Mouse (Mus musculus): ENCODE results near the gene Esrp2. TPM values are rescaled to one million over a fixed set of nuclear protein-coding genes. Genes with fewer than 3 reads are reported as not detected.
A peak's percentile ranks its signal among the peaks of the same experiment; 100 is the strongest.

Gene Esrp2
- polyA plus RNA-seq, 1 experiment from 2014 or later, result 28.5 TPM

DNA sequence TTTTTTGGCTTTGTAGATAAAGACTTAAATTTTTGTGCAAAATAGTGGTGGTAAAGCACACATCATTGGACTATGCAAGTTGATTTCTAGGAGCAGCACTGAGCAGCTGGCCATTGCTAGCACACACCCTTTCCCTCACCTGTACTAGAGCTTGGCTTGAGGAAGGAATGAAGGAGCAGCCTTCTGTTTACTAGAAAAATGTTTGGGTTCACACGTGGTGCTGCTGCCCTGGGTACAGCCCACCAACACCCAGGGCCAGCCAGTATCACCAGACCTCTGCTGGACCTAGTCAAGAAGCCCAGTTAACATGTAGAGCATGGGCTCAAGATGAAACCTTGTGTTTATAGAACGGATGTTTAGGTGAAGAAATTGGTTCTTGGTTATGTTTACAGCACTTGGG, 6.8 kb downstream of the Esrp2 start:
- Histone ChIP-seq H3K9me3 (ENCODE audit: low read length) (no peaks in the 10 kb centered on the region), H3K4me3 (ENCODE audit: low read length) (no peak overlapping the region), H3K27me3 (ENCODE audit: insufficient read depth, low read length) (peaks cover 9% of the 10 kb centered on the region), H3K36me3 (ENCODE audit: insufficient read depth, low read length) (peaks cover 27% of the 10 kb centered on the region), H3K4me2 (replicated peaks; ENCODE audit: low read depth, low read length) (no peak overlapping the region), H3K9ac (replicated peaks; ENCODE audit: low read length) (no peak overlapping the region), H3K4me1 (ENCODE audit: insufficient read depth, low read length) (peaks cover 10% of the 10 kb centered on the region; the same call in 1 of the 2 replicates), H3K27ac (ENCODE audit: low read length) (no peak overlapping the region)
- no peak for ATAC-seq (ENCODE audit: low FRiP score, low TSS enrichment)
- 85% methylated on average over 2 of the region's 2 CpGs for WGBS

DNA sequence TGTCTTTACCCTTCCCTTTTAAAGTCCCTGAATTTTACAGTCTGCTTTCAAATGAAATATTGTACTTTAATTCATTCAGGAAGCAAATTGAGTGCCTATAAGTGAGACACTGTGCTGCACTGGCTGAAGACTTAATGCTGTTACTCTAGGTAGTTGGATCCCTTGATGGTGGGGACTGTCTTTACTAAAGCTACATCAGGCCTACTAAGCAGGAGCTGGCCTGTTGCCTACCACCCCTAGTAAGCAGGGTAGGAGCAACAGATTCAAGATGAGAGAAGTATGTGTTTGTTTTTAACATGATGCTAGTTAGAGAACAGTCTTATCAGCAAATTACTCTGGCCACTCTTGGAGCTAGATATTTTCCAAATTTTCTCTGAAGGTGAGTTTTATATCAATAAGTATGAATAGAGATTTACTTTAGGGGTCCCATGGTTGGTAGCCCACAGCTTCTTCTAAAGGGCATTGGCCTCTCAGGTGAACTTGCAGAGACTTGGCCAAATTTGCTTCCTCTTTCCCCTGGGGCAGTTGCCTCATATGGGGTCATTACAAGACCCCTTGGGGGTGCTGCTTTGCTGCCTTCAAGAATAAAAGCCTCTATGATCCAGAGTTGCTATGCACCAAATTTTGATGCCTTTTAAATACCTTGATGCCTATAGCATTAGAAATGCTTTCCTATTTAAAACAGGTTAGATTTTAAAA, 7.4 kb downstream of the Esrp2 start:
- H3K27ac ChIP-seq (ENCODE audit: low read length), result no peak overlapping the region
- peaks cover 27% of the 10 kb centered on the region for H3K36me3 ChIP-seq (ENCODE audit: insufficient read depth, low read length)
- H3K27me3 ChIP-seq (ENCODE audit: insufficient read depth, low read length), result peaks cover 3% of the 10 kb centered on the region; the same call in 1 of the 2 replicates
- no peak overlapping the region for H3K4me3 ChIP-seq (ENCODE audit: low read length)
- no peak overlapping the region for H3K9ac ChIP-seq (replicated peaks; ENCODE audit: low read length)
- H3K4me2 ChIP-seq (replicated peaks; ENCODE audit: low read depth, low read length), result no peak overlapping the region
- ATAC-seq (ENCODE audit: low FRiP score, low TSS enrichment), result no peak
- no peaks in the 10 kb centered on the region for H3K9me3 ChIP-seq (ENCODE audit: low read length)
- peaks cover 5% of the 10 kb centered on the region; the same call in 1 of the 2 replicates for H3K4me1 ChIP-seq (ENCODE audit: insufficient read depth, low read length)

DNA sequence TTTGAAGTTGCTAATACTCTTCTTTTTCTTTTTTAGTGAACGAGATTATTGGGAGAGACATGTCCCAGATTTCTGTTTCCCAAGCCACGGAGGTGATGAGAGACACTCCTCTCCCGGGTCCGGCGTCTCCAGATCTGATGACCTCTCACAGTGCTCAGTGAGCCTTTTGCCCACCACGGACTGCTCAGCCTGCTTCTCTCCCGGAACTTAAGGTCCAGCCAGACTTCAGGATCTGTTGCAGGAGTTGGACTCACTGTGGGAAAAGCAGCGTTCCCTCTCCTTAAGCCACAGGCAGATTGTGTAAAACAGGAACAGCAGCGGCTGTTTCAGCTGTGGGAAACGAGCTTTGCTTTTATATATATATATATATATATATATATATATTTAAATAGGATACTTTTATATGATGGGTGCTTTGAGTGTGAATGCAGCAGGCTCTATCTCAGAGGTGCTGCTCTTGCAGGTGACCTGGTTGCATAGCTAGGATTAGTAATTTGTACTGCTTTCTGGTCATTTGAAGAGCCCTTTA, 8.8 kb downstream of the Esrp2 start:
- no peaks in the 10 kb centered on the region for H3K4me1 ChIP-seq (ENCODE audit: insufficient read depth, low read length)
- WGBS, result 87% methylated on average over 10 of the region's 10 CpGs
- no peaks in the 10 kb centered on the region for H3K9me3 ChIP-seq (ENCODE audit: low read length)
- H3K4me3 ChIP-seq (ENCODE audit: low read length), result no peak overlapping the region
- H3K4me2 ChIP-seq (replicated peaks; ENCODE audit: low read depth, low read length), result no peak overlapping the region
- no peak overlapping the region for H3K9ac ChIP-seq (replicated peaks; ENCODE audit: low read length)
- ATAC-seq (ENCODE audit: low FRiP score, low TSS enrichment), result no peak
- peaks cover 27% of the 10 kb centered on the region for H3K36me3 ChIP-seq (ENCODE audit: insufficient read depth, low read length)
- H3K27me3 ChIP-seq (ENCODE audit: insufficient read depth, low read length), result no peaks in the 10 kb centered on the region
- H3K27ac ChIP-seq (ENCODE audit: low read length), result no peak overlapping the region

DNA sequence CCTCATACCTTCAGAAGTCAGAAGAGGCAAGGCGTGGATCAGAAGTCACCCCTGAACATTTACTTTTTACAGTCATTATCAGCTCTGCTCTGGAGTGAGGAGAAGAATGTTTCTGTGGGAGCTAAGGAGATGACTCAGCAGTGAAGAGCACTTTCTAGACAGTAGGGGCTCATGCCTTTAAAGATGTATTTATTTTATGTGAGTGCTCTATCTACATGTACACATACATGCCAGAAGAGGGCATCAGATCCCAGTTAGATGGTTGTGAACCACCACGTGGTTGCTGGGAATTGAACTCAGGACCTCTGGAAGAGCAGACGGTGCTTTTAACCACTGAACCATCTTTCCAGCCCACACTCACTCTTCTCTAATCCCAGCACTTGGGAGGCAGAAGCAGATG, 9.7 kb downstream of the Esrp2 start:
- 82% methylated on average over 3 of the region's 3 CpGs for WGBS
- no peak overlapping the region for H3K4me2 ChIP-seq (replicated peaks; ENCODE audit: low read depth, low read length)
- no peak overlapping the region for H3K27ac ChIP-seq (ENCODE audit: low read length)
- H3K4me1 ChIP-seq (ENCODE audit: insufficient read depth, low read length), result no peaks in the 10 kb centered on the region
- H3K27me3 ChIP-seq (ENCODE audit: insufficient read depth, low read length), result no peaks in the 10 kb centered on the region
- H3K9me3 ChIP-seq (ENCODE audit: low read length), result no peaks in the 10 kb centered on the region
- H3K36me3 ChIP-seq (ENCODE audit: insufficient read depth, low read length), result peaks cover 19% of the 10 kb centered on the region
- no peak overlapping the region for H3K9ac ChIP-seq (replicated peaks; ENCODE audit: low read length)
- no peak overlapping the region for H3K4me3 ChIP-seq (ENCODE audit: low read length)
- no peak for ATAC-seq (ENCODE audit: low FRiP score, low TSS enrichment)

DNA sequence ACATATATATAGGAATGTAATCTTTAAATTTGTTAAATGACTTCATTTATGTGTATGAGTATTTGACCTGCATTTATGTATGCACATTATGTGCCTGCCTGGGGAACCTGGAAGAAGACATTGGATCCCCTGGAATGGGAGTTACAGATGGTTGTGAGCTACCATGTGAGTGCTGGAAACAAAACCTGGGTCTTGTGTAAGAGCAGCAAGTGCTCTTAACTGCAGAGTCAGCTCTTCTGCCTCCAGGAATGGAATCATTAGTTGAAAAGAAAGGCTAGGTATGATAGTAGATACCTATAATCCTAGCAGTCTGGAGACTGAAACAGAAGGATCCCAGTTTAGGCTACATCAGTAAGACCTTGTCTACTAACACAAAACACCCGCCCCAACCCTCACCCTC, 10.7 kb downstream of the Esrp2 start:
- Histone ChIP-seq H3K4me1 (ENCODE audit: insufficient read depth, low read length) (no peaks in the 10 kb centered on the region), H3K9me3 (ENCODE audit: low read length) (no peaks in the 10 kb centered on the region), H3K27ac (ENCODE audit: low read length) (no peak overlapping the region), H3K27me3 (ENCODE audit: insufficient read depth, low read length) (no peaks in the 10 kb centered on the region), H3K9ac (replicated peaks; ENCODE audit: low read length) (no peak overlapping the region), H3K4me3 (ENCODE audit: low read length) (no peak overlapping the region), H3K36me3 (ENCODE audit: insufficient read depth, low read length) (peaks cover 16% of the 10 kb centered on the region), H3K4me2 (replicated peaks; ENCODE audit: low read depth, low read length) (no peak overlapping the region)
- ATAC-seq (ENCODE audit: low FRiP score, low TSS enrichment), result no peak
- 96% methylated on average over 1 of the region's 1 CpGs for WGBS

DNA sequence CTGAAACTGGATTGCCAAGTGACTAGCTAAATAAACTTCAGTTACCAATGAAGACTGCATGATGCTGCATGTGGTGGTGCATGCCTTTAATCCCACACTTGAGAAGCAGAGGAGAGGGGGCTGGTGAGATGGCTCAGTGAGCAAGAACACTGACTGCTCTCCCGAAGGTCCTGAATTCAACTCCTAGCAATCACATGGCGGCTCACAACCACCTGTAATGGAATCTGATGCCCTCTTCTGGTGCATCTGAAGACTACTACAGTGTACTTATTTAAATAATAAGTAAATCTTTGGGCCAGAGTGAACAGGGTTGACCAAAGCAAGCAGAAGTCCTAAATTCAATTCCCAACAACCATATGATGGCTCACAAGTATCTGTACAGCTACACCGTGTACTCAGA, 13.3 kb downstream of the Esrp2 start:
- Histone ChIP-seq H3K9ac (replicated peaks; ENCODE audit: low read length) (no peak overlapping the region), H3K4me1 (ENCODE audit: insufficient read depth, low read length) (no peaks in the 10 kb centered on the region), H3K9me3 (ENCODE audit: low read length) (no peaks in the 10 kb centered on the region), H3K27me3 (ENCODE audit: insufficient read depth, low read length) (no peaks in the 10 kb centered on the region), H3K27ac (ENCODE audit: low read length) (no peak overlapping the region), H3K36me3 (ENCODE audit: insufficient read depth, low read length) (peaks cover 11% of the 10 kb centered on the region; the same call in 1 of the 2 replicates), H3K4me3 (ENCODE audit: low read length) (no peak overlapping the region), H3K4me2 (replicated peaks; ENCODE audit: low read depth, low read length) (no peak overlapping the region)
- 86% methylated on average over 3 of the region's 3 CpGs for WGBS
- no peak for ATAC-seq (ENCODE audit: low FRiP score, low TSS enrichment)

DNA sequence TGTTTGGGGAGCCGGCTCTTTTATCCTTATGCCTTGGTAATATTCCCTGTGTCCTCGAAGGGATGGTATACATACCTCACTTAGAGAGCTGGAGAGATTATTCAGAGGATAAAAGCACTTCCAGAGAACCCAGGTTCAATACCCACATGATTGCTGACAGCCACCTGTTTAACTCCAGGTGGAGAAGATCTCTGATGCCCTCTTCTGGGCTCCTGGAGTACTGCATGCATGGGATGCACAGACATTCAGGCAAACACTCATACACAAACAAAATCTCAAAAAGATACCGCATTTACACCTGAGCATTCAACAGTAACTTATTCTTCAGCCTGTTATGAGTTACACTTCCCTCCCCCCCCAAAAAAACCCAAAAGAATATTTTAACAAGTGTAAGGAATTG, 20.9 kb downstream of the Esrp2 start:
- Histone ChIP-seq H3K36me3 (ENCODE audit: insufficient read depth, low read length) (peaks cover 22% of the 10 kb centered on the region), H3K4me3 (ENCODE audit: low read length) (no peak overlapping the region), H3K9ac (replicated peaks; ENCODE audit: low read length) (no peak overlapping the region), H3K27me3 (ENCODE audit: insufficient read depth, low read length) (no peaks in the 10 kb centered on the region), H3K27ac (ENCODE audit: low read length) (no peak overlapping the region), H3K9me3 (ENCODE audit: low read length) (no peaks in the 10 kb centered on the region), H3K4me1 (ENCODE audit: insufficient read depth, low read length) (0 out of 2 replicates have a peak, but pooled peaks cover 2% of the 10 kb centered on the region), H3K4me2 (replicated peaks; ENCODE audit: low read depth, low read length) (no peak overlapping the region)
- 94% methylated on average over 3 of the region's 3 CpGs for WGBS
- no peak for ATAC-seq (ENCODE audit: low FRiP score, low TSS enrichment)

DNA sequence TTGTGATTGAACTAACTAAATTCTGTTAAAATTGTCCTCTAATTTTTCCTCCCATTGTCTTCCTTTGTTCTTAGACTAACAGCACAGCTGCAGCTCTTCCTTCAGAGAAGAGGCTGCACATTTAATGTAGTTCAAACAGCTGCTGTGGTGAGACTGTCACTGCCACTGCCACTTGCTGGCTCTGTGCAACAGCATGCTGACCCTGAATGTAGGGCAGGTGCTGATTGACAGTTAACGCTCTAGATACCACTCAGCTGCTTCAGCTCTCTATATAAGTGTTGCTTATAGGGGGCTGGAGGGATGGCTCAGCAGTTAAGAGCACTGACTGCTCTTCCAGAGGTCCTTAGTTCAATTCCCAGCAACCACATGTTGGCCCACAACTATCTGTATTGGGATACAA, 24.3 kb downstream of the Esrp2 start:
- Histone ChIP-seq H3K27me3 (ENCODE audit: insufficient read depth, low read length) (no peaks in the 10 kb centered on the region), H3K9ac (replicated peaks; ENCODE audit: low read length) (no peak overlapping the region), H3K4me2 (replicated peaks; ENCODE audit: low read depth, low read length) (no peak overlapping the region), H3K36me3 (ENCODE audit: insufficient read depth, low read length) (peaks cover 38% of the 10 kb centered on the region), H3K4me1 (ENCODE audit: insufficient read depth, low read length) (0 out of 2 replicates have a peak, but pooled peaks cover 2% of the 10 kb centered on the region), H3K9me3 (ENCODE audit: low read length) (no peaks in the 10 kb centered on the region), H3K4me3 (ENCODE audit: low read length) (no peak overlapping the region), H3K27ac (ENCODE audit: low read length) (peak overlapping the region; percentile 20; the same call in 1 of the 2 replicates)
- ATAC-seq (ENCODE audit: low FRiP score, low TSS enrichment), result no peak
- 88% methylated on average over 1 of the region's 1 CpGs for WGBS

DNA sequence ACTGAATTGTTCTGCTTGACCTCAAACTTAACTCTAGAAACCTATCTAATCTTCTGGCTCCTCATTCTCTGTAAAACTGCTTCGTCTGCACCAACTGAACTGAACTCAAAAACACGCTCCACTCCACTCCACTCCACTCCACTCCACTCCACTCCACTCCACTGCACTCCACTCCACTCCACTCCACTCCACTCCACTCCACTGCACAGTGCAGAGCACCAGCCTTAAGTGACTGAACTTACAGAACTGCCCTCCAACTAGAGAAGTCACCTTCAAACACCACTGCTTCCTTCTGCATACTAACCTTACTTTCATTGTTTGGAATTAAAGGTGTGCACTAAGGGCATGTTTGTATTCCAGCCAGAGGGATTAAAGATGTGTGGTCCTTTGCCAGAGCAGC, 24.7 kb downstream of the Esrp2 start:
- Histone ChIP-seq H3K9ac (replicated peaks; ENCODE audit: low read length) (no peak overlapping the region), H3K36me3 (ENCODE audit: insufficient read depth, low read length) (peaks cover 38% of the 10 kb centered on the region), H3K4me1 (ENCODE audit: insufficient read depth, low read length) (0 out of 2 replicates have a peak, but pooled peaks cover 2% of the 10 kb centered on the region), H3K27ac (ENCODE audit: low read length) (peak overlapping the region; percentile 20; the same call in 1 of the 2 replicates), H3K27me3 (ENCODE audit: insufficient read depth, low read length) (no peaks in the 10 kb centered on the region), H3K9me3 (ENCODE audit: low read length) (no peaks in the 10 kb centered on the region), H3K4me2 (replicated peaks; ENCODE audit: low read depth, low read length) (no peak overlapping the region), H3K4me3 (ENCODE audit: low read length) (no peak overlapping the region)
- no peak for ATAC-seq (ENCODE audit: low FRiP score, low TSS enrichment)
- 59% methylated on average over 2 of the region's 2 CpGs for WGBS

DNA sequence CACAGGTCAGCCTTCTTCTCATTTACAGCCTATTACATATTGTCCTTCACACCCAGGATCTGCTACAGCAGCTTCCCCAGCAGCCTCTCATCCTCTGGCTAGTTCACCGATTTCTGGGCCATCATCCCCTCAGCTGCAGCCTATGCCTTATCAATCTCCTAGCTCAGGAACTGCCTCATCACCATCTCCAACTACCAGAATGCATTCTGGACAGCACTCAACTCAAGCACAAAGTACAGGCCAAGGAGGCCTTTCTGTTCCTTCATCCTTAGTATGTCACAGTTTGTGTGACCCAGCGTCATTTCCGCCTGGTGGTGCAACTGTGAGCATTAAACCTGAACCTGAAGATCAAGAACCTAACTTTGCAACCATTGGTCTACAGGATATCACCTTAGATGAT, 28.0 kb downstream of the Esrp2 start:
- no peak overlapping the region for H3K9ac ChIP-seq (replicated peaks; ENCODE audit: low read length)
- no peak overlapping the region for H3K4me2 ChIP-seq (replicated peaks; ENCODE audit: low read depth, low read length)
- H3K27ac ChIP-seq (ENCODE audit: low read length), result no peak overlapping the region
- no peak for ATAC-seq (ENCODE audit: low FRiP score, low TSS enrichment)
- peaks cover 29% of the 10 kb centered on the region for H3K36me3 ChIP-seq (ENCODE audit: insufficient read depth, low read length)
- H3K4me1 ChIP-seq (ENCODE audit: insufficient read depth, low read length), result 0 out of 2 replicates have a peak, but pooled peaks cover 2% of the 10 kb centered on the region
- H3K4me3 ChIP-seq (ENCODE audit: low read length), result no peak overlapping the region
- WGBS, result 92% methylated on average over 3 of the region's 3 CpGs
- no peaks in the 10 kb centered on the region for H3K27me3 ChIP-seq (ENCODE audit: insufficient read depth, low read length)
- H3K9me3 ChIP-seq (ENCODE audit: low read length), result no peaks in the 10 kb centered on the region
